Mouse (Mus musculus): Measurements from ENCODE around the gene Dstyk. TPM values are rescaled to one million over a fixed set of nuclear protein-coding genes. Genes with fewer than 3 reads are reported as not detected.

Gene Dstyk
- 10 to 100 TPM; 32.4 to 32.6 TPM for total RNA-seq (2021)
- long read RNA-seq, experiment 1, full-length matches to known transcripts, result 6 of 29 reads
- long read RNA-seq, experiment 1, partial matches to known transcripts, result 6 of 29 reads
- long read RNA-seq, experiment 1, other reads (novel, unspliced or antisense), result 17 of 29 reads
- long read RNA-seq, experiment 2, full-length matches to known transcripts, result 2 of 13 reads
- long read RNA-seq, experiment 2, partial matches to known transcripts, result 0 of 13 reads
- long read RNA-seq, experiment 2, other reads (novel, unspliced or antisense), result 11 of 13 reads

DNA sequence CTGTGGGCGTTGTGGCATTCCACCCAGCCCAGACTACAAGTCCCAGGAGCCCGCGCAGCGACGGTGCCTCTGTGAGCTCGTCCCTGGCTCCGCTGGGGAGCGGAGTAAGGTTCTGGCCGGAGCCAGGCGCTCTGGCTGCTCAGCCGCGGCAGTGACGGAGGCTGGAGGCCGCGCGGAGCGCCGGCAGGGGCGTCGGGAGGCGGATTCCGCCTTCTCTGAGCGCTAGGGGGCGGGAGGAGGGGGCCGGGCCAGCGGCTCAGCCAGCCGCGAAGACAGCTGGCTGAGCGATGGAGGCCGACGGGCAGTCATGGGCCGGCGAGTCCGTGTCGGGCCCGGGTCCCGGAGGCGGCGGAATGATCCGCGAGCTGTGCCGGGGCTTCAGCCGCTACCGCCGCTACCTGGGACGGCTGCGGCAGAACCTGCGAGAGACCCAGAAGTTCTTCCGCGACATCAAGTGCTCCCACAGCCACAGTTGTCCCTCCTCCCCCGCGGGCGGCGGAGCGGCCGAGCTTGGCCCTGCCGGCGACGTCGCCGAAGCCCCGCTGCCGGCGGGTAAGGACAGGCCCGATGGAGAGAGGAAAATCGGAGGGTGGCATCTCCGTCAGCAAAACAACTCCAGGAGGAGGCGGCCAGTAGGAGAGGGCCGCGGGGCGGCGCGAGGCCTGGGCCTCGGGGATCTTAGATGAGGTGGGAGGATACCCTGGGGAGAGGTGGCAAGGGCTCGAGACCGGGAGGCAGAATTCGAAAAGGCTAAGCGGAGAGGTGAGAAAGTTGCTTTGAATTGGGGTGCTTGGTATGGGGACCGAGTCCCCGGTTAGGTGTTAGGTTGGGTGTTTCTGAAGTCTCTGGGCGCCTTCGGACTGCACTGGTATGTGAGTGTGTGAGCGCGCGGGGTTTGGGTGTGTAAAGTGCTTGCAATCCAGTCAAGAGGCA lies at the start of gene Dstyk:
Dstyk (plus strand) TSS at position 237 of the 933 bp plus-strand sequence.
- intact Hi-C loops (cut with DNase I), result no loop called here
- DNase-seq (ENCODE audit: low spot score in 2 of 2), result peak; percentile 90 to 93

GRCm38 (mm10) chr1:132367692-132368506 lies 49.5 kb upstream of the Dstyk start:
- peak; percentile 91 to 93 for DNase-seq (ENCODE audit: low spot score in 2 of 2)
- intact Hi-C loops (cut with DNase I), result loop anchor here (5.0 kb wide), 1 partner anchor 109 kb away; the partner anchor contains the start of gene Rbbp5

DNA sequence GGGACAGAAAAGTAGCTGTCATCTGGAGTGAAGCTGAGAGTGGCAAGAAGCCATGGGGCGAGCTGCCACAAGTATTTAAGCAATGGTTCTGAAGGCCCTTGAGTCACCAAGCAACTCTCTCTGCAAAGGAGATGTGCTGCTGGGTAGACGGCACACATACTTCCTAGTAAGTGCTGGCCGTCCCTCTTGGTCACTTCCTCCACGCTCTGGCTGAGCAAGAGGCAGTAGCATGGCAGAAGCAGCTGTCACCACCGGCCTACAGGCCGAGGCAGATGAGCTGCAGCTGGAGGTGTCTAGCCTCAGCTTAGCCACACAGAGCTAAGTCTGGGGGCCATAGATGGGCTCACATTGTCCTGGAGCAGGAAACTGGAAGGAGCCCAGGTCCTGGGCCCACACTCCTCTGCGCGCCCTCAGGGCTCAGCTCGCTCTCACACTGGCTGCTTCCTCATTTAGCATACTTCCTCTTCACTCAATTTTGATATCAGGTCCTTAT lies 46.6 kb upstream of the Dstyk start:
- intact Hi-C loops (cut with DNase I), result loop anchor here (5.0 kb wide), 1 partner anchor 57 kb away; no protein-coding TSS in a partner anchor
- peak in 1 of 2 experiments; percentile 63 for DNase-seq (ENCODE audit: low spot score in 2 of 2)

GRCm38 (mm10) chr1:132371298-132372081 lies 45.9 kb upstream of the Dstyk start:
- no peak for DNase-seq (ENCODE audit: low spot score in 2 of 2)
- intact Hi-C loops (cut with DNase I), result loop anchor here (5.0 kb wide), 1 partner anchor 56 kb away; no protein-coding TSS in a partner anchor

DNA sequence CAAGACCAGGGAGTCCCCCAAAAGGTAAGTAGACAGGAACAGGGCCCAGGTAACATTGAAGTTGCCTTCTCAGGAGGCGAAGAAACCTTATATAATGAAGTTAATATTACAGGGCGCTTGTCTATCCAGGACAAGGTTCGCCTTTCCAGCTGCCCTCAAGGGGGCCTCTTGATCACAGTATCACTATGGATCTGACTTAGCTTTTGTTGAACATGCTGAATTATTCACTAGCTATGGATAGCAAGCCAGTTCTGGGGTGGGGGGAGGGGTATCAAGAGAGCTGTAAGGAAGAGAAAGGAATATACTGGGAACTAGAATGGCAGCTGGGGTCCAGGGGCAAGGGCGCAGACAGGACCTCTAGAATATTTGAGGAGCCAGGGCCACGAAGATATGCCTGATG lies 45.0 kb upstream of the Dstyk start:
- DNase-seq (ENCODE audit: low spot score in 2 of 2), result no peak
- intact Hi-C loops (cut with DNase I), result loop anchor here (5.0 kb wide), 1 partner anchor 55 kb away; no protein-coding TSS in a partner anchor

GRCm38 (mm10) chr1:132372896-132373534 lies 44.3 kb upstream of the Dstyk start:
- no peak for DNase-seq (ENCODE audit: low spot score in 2 of 2)
- intact Hi-C loops (cut with DNase I), result loop anchor here (5.0 kb wide), 1 partner anchor 54 kb away; no protein-coding TSS in a partner anchor

DNA sequence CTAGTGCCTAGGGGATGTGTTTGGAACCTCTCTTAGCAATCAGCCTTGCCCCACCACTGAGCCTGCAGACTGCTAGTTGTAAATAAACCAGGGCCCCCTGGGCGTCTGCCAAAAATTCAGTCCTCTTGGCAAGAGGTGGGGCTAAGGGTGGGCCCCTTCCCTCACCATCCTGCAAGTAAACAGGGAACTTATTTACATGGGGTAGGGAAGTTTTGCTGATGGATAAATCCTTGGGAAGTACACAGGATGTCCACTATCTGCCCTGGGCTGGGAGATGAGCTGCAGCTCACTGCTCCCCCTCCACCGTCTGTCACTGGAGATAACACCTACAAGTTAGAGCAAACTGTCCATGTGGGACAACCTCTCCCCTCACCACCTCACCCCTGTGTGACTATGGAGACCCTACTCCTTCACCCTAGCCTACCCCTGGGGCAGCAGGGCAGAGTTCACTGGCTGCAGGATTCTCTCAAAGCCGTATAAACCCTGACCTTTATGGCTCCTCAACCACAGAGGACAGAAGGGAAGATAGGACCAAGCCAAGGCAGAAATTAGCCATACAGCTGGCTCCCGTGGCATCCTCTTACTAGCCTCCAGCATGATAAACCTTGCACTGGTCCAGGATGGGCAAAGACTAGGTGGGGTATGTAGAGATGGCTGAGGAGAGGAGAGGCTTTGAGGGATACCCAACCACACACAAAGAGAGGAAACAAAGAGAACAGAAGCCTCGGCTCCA lies 43.0 kb upstream of the Dstyk start:
- intact Hi-C loops (cut with DNase I), result loop anchor here (5.0 kb wide), 1 partner anchor 53 kb away; no protein-coding TSS in a partner anchor
- DNase-seq (ENCODE audit: low spot score in 2 of 2), result no peak

- intact Hi-C loops (cut with DNase I), result loop anchor here (5.0 kb wide), 1 partner anchor 52 kb away; no protein-coding TSS in a partner anchor
- no peak for DNase-seq (ENCODE audit: low spot score in 2 of 2)
These were observed 42.5 kb upstream of the Dstyk start for GRCm38 (mm10) chr1:132374873-132375244.

GRCm38 (mm10) chr1:132375256-132375655 lies 42.1 kb upstream of the Dstyk start:
- intact Hi-C loops (cut with DNase I), result no loop called here
- no peak for DNase-seq (ENCODE audit: low spot score in 2 of 2)

DNA sequence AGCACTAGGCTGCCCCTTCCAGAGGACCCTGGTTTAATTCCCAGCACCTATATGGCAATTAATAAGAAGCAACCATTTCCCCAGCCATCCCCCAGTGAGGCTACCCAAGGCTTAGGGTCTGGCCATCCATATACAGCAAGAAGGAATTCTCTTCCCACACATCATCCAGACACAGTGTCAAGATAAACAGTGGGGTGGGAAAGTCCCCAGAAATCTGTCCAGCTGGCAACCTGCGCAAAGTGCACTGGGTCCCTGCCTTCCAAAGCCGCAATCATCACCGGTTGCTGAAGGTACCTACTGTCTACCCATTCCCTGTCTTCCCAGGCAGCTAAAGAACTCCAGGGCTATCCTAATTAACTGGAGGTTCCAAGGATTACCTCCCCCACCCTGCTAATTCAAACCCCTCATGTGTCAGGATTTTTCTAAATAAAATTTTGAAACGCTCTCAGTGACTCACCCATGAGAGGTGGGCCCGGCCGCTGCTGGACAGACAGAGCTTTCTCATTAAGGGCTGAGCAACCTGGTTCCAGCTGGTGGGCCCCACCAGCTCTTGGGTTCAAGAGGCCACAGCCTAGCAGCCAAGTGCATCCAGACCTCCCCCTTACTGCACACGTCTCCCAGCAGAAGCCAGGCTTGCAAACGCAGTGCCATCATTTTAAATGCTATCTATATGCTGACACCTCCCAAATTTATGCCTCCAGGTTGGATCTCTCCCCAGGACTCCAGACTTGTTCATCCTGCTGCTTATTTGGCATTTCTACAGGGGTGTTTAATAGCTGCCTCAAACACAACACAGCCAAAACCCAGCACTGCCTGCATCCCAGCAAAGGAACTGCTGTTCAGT lies 40.9 kb upstream of the Dstyk start:
- peak in 1 of 2 experiments; percentile 39 for DNase-seq (ENCODE audit: low spot score in 2 of 2)
- intact Hi-C loops (cut with DNase I), result no loop called here

DNA sequence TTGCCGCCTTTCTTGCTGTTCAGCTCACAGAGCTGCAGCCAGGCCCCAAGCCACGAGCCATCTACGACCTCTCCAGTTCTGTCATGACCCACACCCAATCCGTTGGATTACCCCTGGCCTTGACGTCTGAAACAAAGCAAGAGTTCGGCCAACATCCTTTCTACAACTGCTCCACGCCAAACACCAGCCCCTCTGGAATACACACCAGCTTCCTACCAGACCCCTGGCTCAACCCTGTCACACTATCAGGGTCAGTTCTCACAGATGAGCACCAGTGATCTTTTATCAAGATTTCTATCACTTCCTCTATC lies 40.3 kb upstream of the Dstyk start:
- intact Hi-C loops (cut with DNase I), result no loop called here
- DNase-seq (ENCODE audit: low spot score in 2 of 2), result no peak

- intact Hi-C loops (cut with DNase I), result no loop called here
- DNase-seq (ENCODE audit: low spot score in 2 of 2), result no peak
These were observed 39.5 kb upstream of the Dstyk start for GRCm38 (mm10) chr1:132377811-132378210.

DNA sequence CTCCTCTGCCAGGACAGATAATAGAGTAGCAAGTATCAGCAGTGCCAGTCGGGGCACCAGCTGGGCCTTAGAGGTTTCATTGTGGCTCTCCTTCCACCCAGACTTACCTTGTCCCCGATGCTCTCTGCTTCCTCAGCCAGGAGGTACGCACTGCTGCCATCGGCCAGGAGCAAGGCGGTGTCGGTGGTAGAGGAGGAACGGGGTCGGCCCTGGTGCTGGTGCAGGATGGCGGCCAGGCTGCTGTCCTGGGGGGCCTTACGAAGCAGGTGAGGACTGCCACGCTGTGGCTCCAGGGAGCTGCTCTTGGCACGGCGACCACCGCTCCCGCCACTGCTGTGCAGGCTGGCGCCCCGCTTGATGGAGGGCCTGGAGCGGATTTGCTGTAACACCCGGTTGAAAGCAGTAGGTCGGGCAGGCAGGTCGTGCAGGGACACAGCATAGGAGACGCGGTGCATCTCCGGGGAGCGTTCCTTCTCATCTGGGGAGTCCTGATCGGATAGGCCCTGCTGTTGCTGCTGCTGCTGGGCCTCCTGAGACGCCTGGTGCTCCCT lies 36.7 kb upstream of the Dstyk start:
- intact Hi-C loops (cut with DNase I), result loop anchor here (10.0 kb wide), 1 partner anchor 214 kb away; no protein-coding TSS in a partner anchor
- DNase-seq (ENCODE audit: low spot score in 2 of 2), result no peak

- intact Hi-C loops (cut with DNase I), result loop anchor here (10.0 kb wide), 1 partner anchor 213 kb away; no protein-coding TSS in a partner anchor
- no peak for DNase-seq (ENCODE audit: low spot score in 2 of 2)
These were observed 35.4 kb upstream of the Dstyk start for GRCm38 (mm10) chr1:132381929-132382328.

DNA sequence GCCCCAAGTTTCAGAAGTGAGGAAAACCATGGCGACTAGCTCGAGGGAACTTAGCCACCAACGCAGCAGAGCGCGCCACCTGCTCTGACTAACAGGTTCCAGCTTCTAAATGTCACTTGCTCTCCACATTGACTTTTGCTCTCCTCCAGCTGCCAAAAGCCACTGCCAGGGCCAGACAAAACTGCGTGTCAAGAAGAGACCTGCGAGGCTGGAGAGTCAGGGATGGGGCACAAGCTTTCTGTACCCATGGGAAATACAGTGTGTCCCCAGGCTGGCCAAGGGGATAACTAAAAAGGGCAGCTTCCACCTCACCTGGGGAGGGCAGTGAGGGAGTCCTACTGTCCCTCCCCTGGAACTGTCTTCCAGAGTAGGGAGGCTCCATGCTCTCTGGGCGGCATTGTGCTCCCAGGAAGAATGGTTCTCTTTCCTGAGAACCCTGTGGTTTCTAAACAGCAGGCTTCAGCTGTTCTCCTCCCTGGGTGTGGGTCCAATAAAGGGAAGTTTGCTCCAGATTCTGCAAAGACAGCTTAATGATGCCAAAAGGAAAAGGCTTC lies 33.3 kb upstream of the Dstyk start:
- peak; percentile 56 to 72 for DNase-seq (ENCODE audit: low spot score in 2 of 2)
- intact Hi-C loops (cut with DNase I), result loop anchor here (10.0 kb wide), 1 partner anchor 211 kb away; no protein-coding TSS in a partner anchor

DNA sequence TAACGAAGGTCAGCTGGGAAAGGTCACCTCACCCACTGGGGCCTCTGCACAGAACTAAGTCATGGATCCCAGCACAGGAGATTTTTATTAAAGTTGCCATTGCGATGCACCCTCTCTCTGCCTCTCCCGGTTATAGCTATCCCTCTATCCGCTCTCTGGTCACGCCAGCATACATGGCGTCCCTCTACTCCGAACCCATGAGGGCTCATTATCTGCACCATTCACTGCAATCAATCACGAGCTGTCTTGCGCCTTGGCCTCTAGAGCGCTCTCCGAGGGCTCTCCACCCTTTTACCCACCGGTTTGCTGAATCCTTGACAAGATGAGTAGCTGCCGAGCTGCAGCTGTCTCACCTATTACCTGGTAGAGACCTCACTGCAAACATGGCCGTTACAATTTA lies 32.1 kb upstream of the Dstyk start:
- DNase-seq (ENCODE audit: low spot score in 2 of 2), result no peak
- intact Hi-C loops (cut with DNase I), result loop anchor here (10.0 kb wide), 1 partner anchor 210 kb away; no protein-coding TSS in a partner anchor

All from left cerebral cortex, postnatal 14 days (tissue).